Mouse (Mus musculus) MEL (cell line): Measurements from ENCODE around the gene Tomm7. TPM values are rescaled to one million over a fixed set of nuclear protein-coding genes. Genes with fewer than 3 reads are reported as not detected.
A peak's percentile ranks its signal among the peaks of the same experiment; 100 is the strongest.

Experiments
- DNase-seq: peaks from one replicate; pipeline ENCODE4 v3.0.0; 2011; ENCODE audit warnings: low read depth, low spot score
- H3K27ac ChIP-seq: 2 replicates; pipeline ENCODE4 v1.5.1; 2012; ENCODE audit warnings: low read depth, mild to moderate bottlenecking, control low read depth, low read length, moderate library complexity; ENCODE audit not compliant: control insufficient read depth
- H3K27me3 ChIP-seq, 2 experiments: fragments of 150-350 bp in 1 of 2; sonication (generic) in 1 of 2; 2 replicates each; pipeline ENCODE4 v1.6.1; 2012; ENCODE audit warnings: low read length in 2 of 2, mild to moderate bottlenecking in 2 of 2, improper control_type of control experiment in 1 of 2, moderate library complexity in 1 of 2; ENCODE audit not compliant: insufficient read depth in 2 of 2, control insufficient read depth in 1 of 2
- H3K36me3 ChIP-seq, 2 experiments: 2 replicates each; pipeline ENCODE4 v1.6.1; 2012 to 2014; ENCODE audit warnings: low read length in 2 of 2, improper control_type of control experiment in 1 of 2, inconsistent platforms in 1 of 2, mild to moderate bottlenecking in 1 of 2; ENCODE audit not compliant: insufficient read depth in 2 of 2, control insufficient read depth in 1 of 2
- H3K4me1 ChIP-seq, 2 experiments: fragments of 150-350 bp in 1 of 2; sonication (generic) in 1 of 2; 2 replicates each; pipeline ENCODE4 v1.6.1; 2012; ENCODE audit warnings: low read length in 2 of 2, improper control_type of control experiment in 1 of 2, mild to moderate bottlenecking in 1 of 2; ENCODE audit not compliant: insufficient read depth in 2 of 2, control insufficient read depth in 1 of 2
- H3K4me3 ChIP-seq, 2 experiments: fragments of 150-350 bp in 1 of 2; sonication (generic) in 1 of 2; 2 replicates each; pipeline ENCODE4 v1.5.1; 2012; ENCODE audit warnings: low read depth in 2 of 2, low read length in 2 of 2, mild to moderate bottlenecking in 2 of 2, moderate library complexity in 2 of 2, control low read depth in 1 of 2, improper control_type of control experiment in 1 of 2; ENCODE audit not compliant: control insufficient read depth in 1 of 2, insufficient read depth in 1 of 2
- H3K79me2 ChIP-seq: 2 replicates; pipeline ENCODE4 v1.6.1; 2012; ENCODE audit warnings: mild to moderate bottlenecking, low read length, moderate library complexity; ENCODE audit not compliant: control insufficient read depth, poor library complexity, insufficient read depth
- H3K9ac ChIP-seq: 2 replicates; pipeline ENCODE4 v1.6.1; 2012; ENCODE audit warnings: low read depth, mild to moderate bottlenecking, control low read depth, low read length, moderate library complexity; ENCODE audit not compliant: control insufficient read depth, poor library complexity, severe bottlenecking
- H3K9me3 ChIP-seq: fragments of 150-350 bp; sonication (generic); replicated peaks from 2 replicates; pipeline ENCODE4 v1.6.1; 2012; ENCODE audit warnings: mild to moderate bottlenecking, low read length, improper control_type of control experiment, moderate library complexity; ENCODE audit not compliant: insufficient read depth
- BHLHE40 ChIP-seq: IDR thresholded peaks from 2 replicates; pipeline ENCODE4 v1.6.1; 2012; ENCODE audit warnings: low read depth, mild to moderate bottlenecking, inconsistent platforms, low read length, improper control_type of control experiment, borderline replicate concordance
- CHD1 ChIP-seq: IDR thresholded peaks from 2 replicates; pipeline ENCODE4 v1.6.1; 2012; ENCODE audit warnings: low read depth, mild to moderate bottlenecking, inconsistent platforms, low read length, improper control_type of control experiment
- CHD2 ChIP-seq: IDR thresholded peaks from 2 replicates; pipeline ENCODE4 v1.6.1; 2011; ENCODE audit warnings: low read length, improper control_type of control experiment
- EP300 ChIP-seq, 2 experiments: IDR thresholded peaks; 2 replicates each; pipeline ENCODE4 v1.6.1; 2011; ENCODE audit warnings: improper control_type of control experiment in 2 of 2, low read length in 2 of 2, low read depth in 1 of 2, mild to moderate bottlenecking in 1 of 2
- ETS1 ChIP-seq: IDR thresholded peaks from 2 replicates; pipeline ENCODE4 v1.6.1; 2012; ENCODE audit warnings: low read depth, mild to moderate bottlenecking, inconsistent platforms, low read length, improper control_type of control experiment, moderate library complexity
- HCFC1 ChIP-seq: IDR thresholded peaks from 2 replicates; pipeline ENCODE4 v1.6.1; 2012; ENCODE audit warnings: low read depth, mild to moderate bottlenecking, inconsistent platforms, low read length, improper control_type of control experiment, moderate library complexity
- JUND ChIP-seq: IDR thresholded peaks from 2 replicates; pipeline ENCODE4 v1.6.1; 2011; ENCODE audit warnings: low read depth, mild to moderate bottlenecking, improper control_type of control experiment, low read length
- MAFK ChIP-seq: IDR thresholded peaks from 2 replicates; pipeline ENCODE4 v1.6.1; 2011; ENCODE audit warnings: low read depth, mild to moderate bottlenecking, low read length, improper control_type of control experiment, borderline replicate concordance
- MAZ ChIP-seq: IDR thresholded peaks from 2 replicates; pipeline ENCODE4 v1.6.1; 2012; ENCODE audit warnings: low read depth, mild to moderate bottlenecking, inconsistent platforms, low read length, improper control_type of control experiment
- MEF2A ChIP-seq: IDR thresholded peaks from 2 replicates; pipeline ENCODE4 v1.6.1; 2014; ENCODE audit warnings: low read depth, mild to moderate bottlenecking, inconsistent platforms, low read length, improper control_type of control experiment; ENCODE audit not compliant: poor library complexity, insufficient replicate concordance, severe bottlenecking; ENCODE audit errors: extremely low read depth
- NELFE ChIP-seq: IDR thresholded peaks from 2 replicates; pipeline ENCODE4 v1.6.1; 2011; ENCODE audit warnings: low read depth, low read length, improper control_type of control experiment
- RAD21 ChIP-seq: IDR thresholded peaks from 2 replicates; pipeline ENCODE4 v1.6.1; 2011; ENCODE audit warnings: mild to moderate bottlenecking, low read depth, low read length, improper control_type of control experiment
- RCOR1 ChIP-seq: IDR thresholded peaks from 2 replicates; pipeline ENCODE4 v1.6.1; 2012; ENCODE audit warnings: low read depth, mild to moderate bottlenecking, inconsistent platforms, low read length, improper control_type of control experiment
- SIN3A ChIP-seq: IDR thresholded peaks from 2 replicates; pipeline ENCODE4 v1.6.1; 2012; ENCODE audit warnings: low read length, improper control_type of control experiment, inconsistent platforms
- SMC3 ChIP-seq: IDR thresholded peaks from 2 replicates; pipeline ENCODE4 v1.6.1; 2011; ENCODE audit warnings: low read depth, low read length, improper control_type of control experiment
- USF2 ChIP-seq, 2 experiments: IDR thresholded peaks; 2 replicates each; pipeline ENCODE4 v1.6.1; 2011 to 2012; ENCODE audit warnings: improper control_type of control experiment in 2 of 2, low read length in 2 of 2, borderline replicate concordance in 1 of 2, inconsistent platforms in 1 of 2, low read depth in 1 of 2, mild to moderate bottlenecking in 1 of 2; ENCODE audit not compliant: insufficient read depth in 1 of 2
- ZC3H11A ChIP-seq: IDR thresholded peaks from 2 replicates; pipeline ENCODE4 v1.6.1; 2012; ENCODE audit warnings: low read depth, mild to moderate bottlenecking, inconsistent platforms, low read length, improper control_type of control experiment
- ZKSCAN1 ChIP-seq: IDR thresholded peaks from 2 replicates; pipeline ENCODE4 v1.6.1; 2012; ENCODE audit warnings: low read depth, mild to moderate bottlenecking, inconsistent platforms, low read length, improper control_type of control experiment, moderate library complexity
- ZMIZ1 ChIP-seq: IDR thresholded peaks from 2 replicates; pipeline ENCODE4 v1.6.1; 2012; ENCODE audit warnings: low read depth, mild to moderate bottlenecking, inconsistent platforms, low read length, improper control_type of control experiment, moderate library complexity
- polyA plus RNA-seq, 2 experiments: library from polyadenylated mRNA; stranded (reverse) in 1 of 2; unstranded in 1 of 2; fragments of >175 nt in 1 of 2; fragments of >200 nt in 1 of 2; gene quantifications; 2 replicates each; pipeline versions ENCODE4 v1.2.1 to v1.2.4; 2012; ENCODE audit warnings: low replicate concordance in 2 of 2, low read depth in 1 of 2; ENCODE audit not compliant: insufficient read length in 2 of 2, insufficient read depth in 1 of 2, missing spikeins in 1 of 2
- total RNA-seq: library from RNA; depleted of rRNA; stranded (reverse); fragments of 300-350 nt; gene quantifications from 2 replicates; pipeline ENCODE4 v1.2.3, GENCODE M21; 2012

Tomm7 gene
- total and polyA plus RNA-seq, 3 experiments, result 194 to 239 TPM; not detected in 1

GRCm38 (mm10) chr5:23861721-23862120, 17.8 kb upstream of the Tomm7 start:
- Histone ChIP-seq H3K36me3 (no peaks in the 10 kb centered on the region; a peak in 1 of 4 replicates), H3K9me3 (no peaks in the 10 kb centered on the region), H3K79me2 (no peaks in the 10 kb centered on the region), H3K27ac (no peak overlapping the region), H3K27me3 (no peaks in the 10 kb centered on the region), H3K9ac (no peak overlapping the region), H3K4me3 (no peak overlapping the region), H3K4me1 (no peaks in the 10 kb centered on the region)
- TF ChIP-seq EP300 (IDR thresholded peaks at IDR 0.05; ENCODE audit: low read depth in 1 of 2, low read length in 2 of 2) (no peak), ZC3H11A (no peak), JUND (no peak), ZKSCAN1 (no peak), MAFK (no peak), BHLHE40 (no peak), CHD2 (no peak), RAD21 (no peak), SMC3 (no peak), ZMIZ1 (no peak)
- DNase-seq, result peak; percentile 25

- Histone ChIP-seq H3K4me1 (no peaks in the 10 kb centered on the region), H3K79me2 (no peaks in the 10 kb centered on the region), H3K27ac (no peak overlapping the region), H3K9me3 (no peaks in the 10 kb centered on the region), H3K9ac (no peak overlapping the region), H3K4me3 (no peak overlapping the region), H3K27me3 (no peaks in the 10 kb centered on the region), H3K36me3 (peaks cover 0 to 2% of the 10 kb centered on the region in 2 experiments; a peak in 1 of 4 replicates)
- TF ChIP-seq RCOR1 (no peak), CHD2 (no peak), MAFK (no peak), NELFE (no peak), USF2 (IDR thresholded peaks at IDR 0.05; ENCODE audit: borderline replicate concordance in 1 of 2, insufficient read depth in 1 of 2, low read depth in 1 of 2, low read length in 2 of 2) (no peak), CHD1 (no peak), MEF2A (no peak), HCFC1 (no peak), SIN3A (no peak), MAZ (no peak), ETS1 (no peak), ZC3H11A (no peak), JUND (no peak), ZKSCAN1 (no peak), BHLHE40 (no peak)
- DNase-seq, result peak; percentile 7
Measured at GRCm38 (mm10) chr5:23859896-23860295, 15.9 kb upstream of the Tomm7 start.
